Mouse (Mus musculus): ENCODE measurements around the gene Dnmt3l. TPM values are rescaled to one million over a fixed set of nuclear protein-coding genes. Genes with fewer than 3 reads are reported as not detected.
"Not testable (repeated sequence)": the region's sequence is repeated elsewhere in the genome, so short reads cannot be mapped to it uniquely, and the experiment has no call there.

The Dnmt3l gene
- polyA plus RNA-seq, 1 experiment: 1.8 TPM

GRCm38 (mm10) chr10:78090706-78091491 is 49.2 kb downstream of the Dnmt3l start:
- no peaks in the 10 kb centered on the region; the same call in 1 of the 2 replicates for H3K4me1 ChIP-seq (ENCODE audit: control insufficient read depth, insufficient read depth, low read length)
- H3K4me3 ChIP-seq (replicated peaks; ENCODE audit: insufficient read depth, low read depth, low read length): no peak overlapping the region
- H3K27me3 ChIP-seq (ENCODE audit: control insufficient read depth, insufficient read depth, low read length): no peaks in the 10 kb centered on the region
- WGBS: 46% methylated on average over 4 of the region's 4 CpGs
- TF ChIP-seq POLR2A (IDR thresholded peaks at IDR 0.05; ENCODE audit: borderline replicate concordance, insufficient read depth, low read length) (no peak), CTCF (IDR thresholded peaks at IDR 0.05; ENCODE audit: borderline replicate concordance, insufficient read depth, low read depth, low read length) (no peak)
- no peak overlapping the region for H3K27ac ChIP-seq (ENCODE audit: insufficient read depth, low read length)
- no peak for DNase-seq

- DNase-seq: no peak
- WGBS: 75% methylated on average over 23 of the region's 23 CpGs
- Histone ChIP-seq H3K27me3 (ENCODE audit: control insufficient read depth, insufficient read depth, low read length) (no peaks in the 10 kb centered on the region), H3K4me3 (replicated peaks; ENCODE audit: insufficient read depth, low read depth, low read length) (no peak overlapping the region), H3K27ac (ENCODE audit: insufficient read depth, low read length) (no peak overlapping the region), H3K4me1 (ENCODE audit: control insufficient read depth, insufficient read depth, low read length) (no peaks in the 10 kb centered on the region; the same call in 1 of the 2 replicates)
- TF ChIP-seq POLR2A (IDR thresholded peaks at IDR 0.05; ENCODE audit: borderline replicate concordance, insufficient read depth, low read length) (no peak), CTCF (IDR thresholded peaks at IDR 0.05; ENCODE audit: borderline replicate concordance, insufficient read depth, low read depth, low read length) (no peak)
These were observed 50.3 kb downstream of the Dnmt3l start for GRCm38 (mm10) chr10:78091865-78092724.

GRCm38 (mm10) chr10:78092725-78093029 is 50.9 kb downstream of the Dnmt3l start:
- H3K27me3 ChIP-seq (ENCODE audit: control insufficient read depth, insufficient read depth, low read length): no peaks in the 10 kb centered on the region
- TF ChIP-seq CTCF (IDR thresholded peaks at IDR 0.05; ENCODE audit: borderline replicate concordance, insufficient read depth, low read depth, low read length): no peak
- DNase-seq: no peak
- no peaks in the 10 kb centered on the region; the same call in 1 of the 2 replicates for H3K4me1 ChIP-seq (ENCODE audit: control insufficient read depth, insufficient read depth, low read length)
- H3K4me3 ChIP-seq (replicated peaks; ENCODE audit: insufficient read depth, low read depth, low read length): no peak overlapping the region
- WGBS: 83% methylated on average over 13 of the region's 13 CpGs
- no peak overlapping the region for H3K27ac ChIP-seq (ENCODE audit: insufficient read depth, low read length)

- H3K27ac ChIP-seq (ENCODE audit: insufficient read depth, low read length): no peak overlapping the region
- DNase-seq: no peak
- no peak overlapping the region for H3K4me3 ChIP-seq (replicated peaks; ENCODE audit: insufficient read depth, low read depth, low read length)
- no peak for TF ChIP-seq CTCF (IDR thresholded peaks at IDR 0.05; ENCODE audit: borderline replicate concordance, insufficient read depth, low read depth, low read length)
- no peaks in the 10 kb centered on the region for H3K27me3 ChIP-seq (ENCODE audit: control insufficient read depth, insufficient read depth, low read length)
- no peaks in the 10 kb centered on the region; the same call in 1 of the 2 replicates for H3K4me1 ChIP-seq (ENCODE audit: control insufficient read depth, insufficient read depth, low read length)
These were observed 53.5 kb downstream of the Dnmt3l start for GRCm38 (mm10) chr10:78095221-78095620.

GRCm38 (mm10) chr10:78095954-78096931 is 54.5 kb downstream of the Dnmt3l start:
- Histone ChIP-seq H3K4me1 (ENCODE audit: control insufficient read depth, insufficient read depth, low read length) (no peaks in the 10 kb centered on the region), H3K27ac (ENCODE audit: insufficient read depth, low read length) (no peak overlapping the region), H3K4me3 (replicated peaks; ENCODE audit: insufficient read depth, low read depth, low read length) (no peak overlapping the region), H3K27me3 (ENCODE audit: control insufficient read depth, insufficient read depth, low read length) (no peaks in the 10 kb centered on the region)
- TF ChIP-seq CTCF (IDR thresholded peaks at IDR 0.05; ENCODE audit: borderline replicate concordance, insufficient read depth, low read depth, low read length): no peak
- no peak for DNase-seq
- whole genome bisulfite sequencing: 71% methylated on average over 5 of the region's 5 CpGs

- DNase-seq; H3K4me1 ChIP-seq (ENCODE audit: control insufficient read depth, insufficient read depth, low read length); H3K4me3 ChIP-seq (replicated peaks; ENCODE audit: insufficient read depth, low read depth, low read length); H3K27me3 ChIP-seq (ENCODE audit: control insufficient read depth, insufficient read depth, low read length); H3K27ac ChIP-seq (ENCODE audit: insufficient read depth, low read length): not testable (repeated sequence)
These were observed 58.1 kb downstream of the Dnmt3l start for GRCm38 (mm10) chr10:78099860-78100259.

- DNase-seq: no peak
- Histone ChIP-seq H3K4me1 (ENCODE audit: control insufficient read depth, insufficient read depth, low read length) (peaks cover 12% of the 10 kb centered on the region; the same call in 1 of the 2 replicates), H3K27me3 (ENCODE audit: control insufficient read depth, insufficient read depth, low read length) (no peaks in the 10 kb centered on the region), H3K27ac (ENCODE audit: insufficient read depth, low read length) (no peak overlapping the region), H3K4me3 (replicated peaks; ENCODE audit: insufficient read depth, low read depth, low read length) (no peak overlapping the region)
- 48% methylated on average over 16 of the region's 16 CpGs for WGBS
- TF ChIP-seq CTCF (IDR thresholded peaks at IDR 0.05; ENCODE audit: borderline replicate concordance, insufficient read depth, low read depth, low read length) (no peak), POLR2A (IDR thresholded peaks at IDR 0.05; ENCODE audit: borderline replicate concordance, insufficient read depth, low read length) (no peak)
These were observed 59.4 kb downstream of the Dnmt3l start for GRCm38 (mm10) chr10:78100989-78101780.
